Mouse (Mus musculus) CH12.LX (cell line): ENCODE data around the gene Ces2g.
A peak's percentile ranks its signal among the peaks of the same experiment; 100 is the strongest.

Experiments
- CTCF ChIP-seq, 2 experiments: IDR thresholded peaks in 1 of 2; conservative IDR thresholded peaks in 1 of 2; 2 replicates each; pipeline ENCODE4 v1.5.1; 2011 to 2012; ENCODE audit warnings: low read depth in 2 of 2, low read length in 2 of 2, improper control_type of control experiment in 1 of 2, inconsistent platforms in 1 of 2, mild to moderate bottlenecking in 1 of 2, moderate library complexity in 1 of 2
- KAT2A ChIP-seq: IDR thresholded peaks from 2 replicates; pipeline ENCODE4 v1.6.1; 2012; ENCODE audit warnings: low read length, improper control_type of control experiment, inconsistent platforms; ENCODE audit not compliant: insufficient replicate concordance
- POLR2A ChIP-seq: IDR thresholded peaks from 2 replicates; pipeline ENCODE4 v1.6.1; 2011; ENCODE audit warnings: low read depth, mild to moderate bottlenecking, improper control_type of control experiment, low read length
- ZKSCAN1 ChIP-seq: IDR thresholded peaks from 2 replicates; pipeline ENCODE4 v1.6.1; 2012; ENCODE audit warnings: low read depth, inconsistent platforms, low read length, improper control_type of control experiment, borderline replicate concordance

DNA sequence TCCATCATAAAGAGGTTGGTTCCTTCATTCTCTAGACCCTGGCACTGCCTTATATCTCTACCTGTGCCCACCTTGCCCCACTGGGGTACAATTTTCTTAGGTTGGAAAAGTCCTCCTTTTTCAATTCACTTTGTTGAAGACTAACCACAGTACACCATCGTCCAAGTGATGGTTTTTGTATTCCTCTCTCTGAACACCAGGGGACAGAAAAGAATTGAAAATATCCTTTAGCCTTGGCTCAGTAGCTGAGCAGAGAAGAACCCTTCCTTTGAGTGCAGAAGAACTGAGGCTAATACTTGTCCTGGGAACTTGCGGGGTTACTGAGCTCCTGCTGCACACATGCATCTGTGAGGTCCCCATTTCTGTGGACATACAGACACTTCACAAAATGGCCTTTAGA is 16.9 kb upstream of the Ces2g start:
- TF ChIP-seq CTCF (conservative IDR thresholded peaks at IDR 0.05 in 1 of 2, IDR thresholded peaks at IDR 0.05 in 1 of 2; ENCODE audit: low read depth in 2 of 2, low read length in 2 of 2) = peak in 1 of 2 experiments; percentile 37; a peak in 2 of 4 replicates
- TF ChIP-seq KAT2A = no peak
- no peak for TF ChIP-seq ZKSCAN1
- TF ChIP-seq POLR2A = no peak
